Mouse (Mus musculus) frontal cortex, adult (tissue): ENCODE measurements around the gene Itpa.
"Not testable (repeated sequence)": the region's sequence is repeated elsewhere in the genome, so short reads cannot be mapped to it uniquely, and the experiment has no call there.

Source experiments
- ATAC-seq: cut with Nextera tagmentation; 2 replicates; pipeline ENCODE4 v1.9.2; 2017; ENCODE audit warnings: mild to moderate bottlenecking, moderate library complexity, mixed read lengths; ENCODE audit not compliant: low TSS enrichment

Itpa gene

DNA sequence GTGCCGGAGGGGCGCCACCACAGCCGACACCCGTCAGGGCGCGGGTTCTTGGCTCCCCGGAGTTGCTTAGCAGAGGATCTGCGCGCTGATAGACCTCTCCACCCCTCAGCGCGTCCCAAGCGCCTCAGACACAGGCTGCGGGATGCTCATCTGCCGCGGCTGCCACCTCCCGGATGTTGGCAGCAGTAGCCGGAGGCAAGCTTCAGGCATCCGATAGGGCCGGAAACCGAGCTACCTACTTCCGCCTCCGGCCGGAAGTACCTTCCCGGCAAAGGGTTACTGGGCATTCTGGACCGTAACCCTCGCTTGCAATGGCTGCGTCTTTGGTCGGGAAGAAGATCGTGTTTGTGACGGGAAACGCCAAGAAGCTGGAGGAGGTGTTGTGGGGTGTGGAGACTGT, at the start of gene Itpa:
Itpa (plus strand) TSS at position 52 of the 400 bp plus-strand sequence.
- ATAC-seq: peak; percentile 80

DNA sequence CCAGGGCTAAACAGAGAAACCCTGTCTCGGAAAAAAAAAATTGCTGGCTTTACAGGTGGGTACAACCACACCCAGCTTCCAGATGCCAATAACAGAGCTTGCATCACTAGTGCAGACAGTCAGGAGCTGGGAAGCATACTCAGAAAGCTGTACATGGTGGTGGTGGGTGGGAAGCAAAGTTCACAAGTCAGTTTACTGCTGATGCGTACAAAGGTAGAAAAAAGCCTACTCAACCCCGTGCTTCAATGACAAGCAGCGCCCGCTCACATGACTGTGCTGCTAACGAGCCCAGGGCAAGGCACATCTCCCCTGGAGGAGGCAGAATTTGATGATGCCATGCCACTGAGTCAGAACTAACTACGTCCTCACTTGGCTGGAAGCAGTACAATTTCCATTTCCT, 48.4 kb upstream of the Itpa start:
- no peak for ATAC-seq

DNA sequence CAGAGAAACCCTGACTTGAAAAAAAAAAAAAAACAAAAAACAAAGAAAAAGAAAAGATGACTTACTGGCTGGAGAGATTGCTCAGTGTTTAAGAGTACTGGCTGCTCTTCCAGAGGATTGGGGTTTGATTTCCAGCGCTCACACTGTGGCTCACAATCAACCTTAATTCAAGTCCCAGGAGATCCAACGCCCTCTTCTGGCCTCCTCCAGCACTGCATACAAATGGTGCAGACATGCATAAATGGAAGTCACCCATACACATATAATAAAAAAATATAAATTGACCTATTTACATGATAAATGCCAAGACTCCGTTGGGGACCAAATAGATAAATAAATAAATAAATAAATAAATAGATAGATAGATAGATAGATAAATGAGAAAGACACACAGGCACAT, 39.0 kb upstream of the Itpa start:
- no peak for ATAC-seq

DNA sequence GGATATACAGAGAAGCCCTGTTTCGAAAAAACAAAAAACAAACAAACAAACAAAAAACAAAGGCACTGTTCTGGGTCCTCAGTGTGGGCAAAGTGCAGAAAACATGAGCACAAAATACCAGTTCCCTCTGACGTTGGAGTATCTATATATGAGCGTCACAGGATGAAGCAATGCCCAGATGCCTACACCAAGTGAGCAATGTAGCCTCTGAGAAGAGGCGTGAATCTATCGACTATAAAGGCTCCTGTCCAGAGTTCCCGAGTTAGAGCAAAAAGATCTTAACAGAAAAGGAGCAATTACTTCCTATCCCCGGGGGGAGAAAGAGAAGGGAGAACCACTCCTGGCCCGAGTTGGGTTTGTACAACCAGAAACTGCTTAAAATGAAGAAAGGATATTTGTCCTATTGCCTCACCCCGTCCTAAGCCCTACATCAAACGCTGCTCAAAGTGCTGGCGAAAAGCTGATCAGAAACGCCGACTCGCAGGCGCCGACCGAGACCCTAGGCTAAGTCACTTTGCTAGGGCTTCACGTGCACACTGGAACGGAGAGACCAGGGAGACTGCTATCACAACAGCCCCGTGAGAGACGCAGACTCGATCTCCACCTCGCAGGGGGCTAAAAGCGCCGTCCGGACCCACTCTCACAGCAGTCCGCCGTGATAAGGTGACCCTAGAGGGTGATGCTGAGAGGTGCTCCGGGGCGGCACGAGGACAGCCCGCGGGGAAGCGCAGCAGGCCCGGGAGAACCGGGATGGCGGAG, 38.2 kb upstream of the Itpa start:
- peak; percentile 24; the same call in 1 of the 2 replicates for ATAC-seq

DNA sequence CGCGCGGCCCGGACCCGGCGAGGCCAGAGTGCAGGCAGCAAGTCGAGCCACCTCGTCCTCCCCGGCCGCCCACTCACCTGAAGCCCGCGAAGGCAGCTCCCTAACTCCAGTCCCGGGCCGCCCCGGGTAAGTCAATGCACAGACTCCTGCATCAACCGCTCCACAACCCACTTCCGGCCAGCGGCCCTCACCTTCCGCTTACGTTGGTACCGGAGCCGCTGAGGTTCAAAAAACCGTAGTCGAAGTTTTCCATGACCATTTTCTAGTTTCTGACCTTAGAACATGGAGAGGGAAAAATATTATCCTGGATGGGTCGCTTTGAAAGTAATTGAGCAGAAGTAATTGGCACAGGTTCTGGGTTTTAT, 37.6 kb upstream of the Itpa start, which contains the start of the genes Fastkd5 and Ubox5:
Fastkd5 (minus strand) TSS at position 189 of the 365 bp plus-strand sequence.
Ubox5 (minus strand) TSS at position 200 of the 365 bp plus-strand sequence.
- ATAC-seq: peak; percentile 71

DNA sequence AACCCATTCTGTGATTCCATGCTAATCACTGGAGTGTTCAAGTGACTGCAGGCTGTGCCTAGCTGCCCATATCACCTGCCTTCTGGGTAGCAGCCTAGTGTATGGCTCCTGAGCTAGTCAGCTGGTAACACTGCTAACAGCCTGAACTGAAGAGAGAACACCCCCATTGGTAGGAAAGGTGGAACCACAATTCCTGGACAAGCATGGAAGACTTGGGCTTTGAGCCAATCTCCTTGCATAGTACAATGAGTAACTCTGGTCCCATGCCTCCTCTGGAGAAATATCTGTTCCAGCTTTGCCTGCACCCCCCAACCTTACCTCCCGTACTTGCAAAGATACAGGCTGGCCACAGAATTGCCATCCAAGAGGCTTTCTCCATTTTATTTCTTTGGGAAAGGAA, 35.0 kb upstream of the Itpa start:
- ATAC-seq: peak; percentile 31

DNA sequence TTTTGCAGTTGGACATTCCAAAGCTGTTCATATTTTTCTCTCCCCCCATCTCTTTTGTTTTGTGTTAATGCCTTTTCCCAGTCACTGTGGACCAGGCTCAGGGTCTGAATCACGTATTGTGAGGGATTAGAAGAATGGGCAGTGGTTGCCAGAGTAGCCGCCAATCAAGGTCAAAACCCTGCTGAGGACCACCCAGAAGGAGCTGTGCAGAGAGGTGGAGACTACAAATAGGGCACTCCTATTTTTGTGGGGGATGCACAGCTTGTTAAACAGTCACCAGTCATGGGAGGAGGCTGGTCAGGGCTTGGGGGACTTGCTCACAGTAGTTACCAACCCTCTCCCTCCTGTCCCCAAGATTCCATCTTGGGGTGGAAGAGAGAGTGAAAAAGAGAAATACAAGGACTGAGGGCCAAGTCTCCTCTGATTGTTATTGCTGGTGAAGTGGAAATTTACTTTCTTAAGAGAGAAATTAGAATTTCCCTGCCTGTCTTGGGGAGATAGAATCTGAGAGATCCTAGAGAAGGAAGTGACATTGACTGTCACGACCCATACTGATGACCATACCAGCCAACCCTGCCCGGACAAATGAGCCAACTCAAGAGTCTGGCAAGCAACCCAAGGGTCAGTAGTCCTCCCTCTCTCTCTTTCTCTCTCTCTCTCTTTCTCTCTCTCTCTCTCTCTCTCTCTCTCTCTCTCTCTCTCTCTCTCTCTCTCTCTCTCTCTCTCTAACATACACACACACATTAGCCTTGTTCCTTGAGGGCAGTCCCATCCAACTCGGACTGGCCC, 34.3 kb upstream of the Itpa start:
- no peak for ATAC-seq

DNA sequence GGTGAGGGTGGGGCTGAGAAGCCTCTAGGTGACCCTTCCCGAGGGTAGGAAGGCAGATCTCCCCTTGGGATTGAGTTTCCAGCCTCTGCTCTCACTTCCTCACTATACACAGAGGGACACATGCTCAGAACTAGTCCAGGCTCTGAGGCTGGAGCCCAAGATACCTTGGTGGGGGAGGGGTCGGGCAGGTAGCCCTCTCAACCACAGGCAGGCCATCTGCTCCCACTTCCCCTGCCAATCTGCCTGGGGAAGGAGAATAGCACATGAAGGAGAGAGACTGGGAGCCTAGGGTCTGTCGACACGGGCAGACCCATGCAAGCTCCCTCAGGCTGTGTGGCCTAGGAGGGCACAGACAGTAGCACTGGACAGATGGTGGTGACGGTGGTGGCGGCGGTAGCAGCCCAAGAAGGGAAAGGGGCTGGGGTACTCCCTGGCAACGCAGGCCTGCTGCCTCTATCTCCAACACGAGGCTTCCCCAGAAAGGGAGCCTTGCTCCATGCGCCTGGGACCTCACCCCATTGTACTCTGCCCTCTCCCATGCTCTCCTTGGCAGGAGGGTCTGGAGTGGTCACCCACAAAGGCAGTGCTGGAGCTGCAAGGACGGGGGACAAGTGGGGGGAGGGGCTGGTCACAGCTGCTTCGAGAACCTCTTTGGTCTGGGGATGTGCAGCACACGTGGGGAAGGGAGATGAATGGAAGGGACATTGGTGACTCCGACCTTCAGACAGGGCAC, 33.2 kb upstream of the Itpa start:
- no peak for ATAC-seq

DNA sequence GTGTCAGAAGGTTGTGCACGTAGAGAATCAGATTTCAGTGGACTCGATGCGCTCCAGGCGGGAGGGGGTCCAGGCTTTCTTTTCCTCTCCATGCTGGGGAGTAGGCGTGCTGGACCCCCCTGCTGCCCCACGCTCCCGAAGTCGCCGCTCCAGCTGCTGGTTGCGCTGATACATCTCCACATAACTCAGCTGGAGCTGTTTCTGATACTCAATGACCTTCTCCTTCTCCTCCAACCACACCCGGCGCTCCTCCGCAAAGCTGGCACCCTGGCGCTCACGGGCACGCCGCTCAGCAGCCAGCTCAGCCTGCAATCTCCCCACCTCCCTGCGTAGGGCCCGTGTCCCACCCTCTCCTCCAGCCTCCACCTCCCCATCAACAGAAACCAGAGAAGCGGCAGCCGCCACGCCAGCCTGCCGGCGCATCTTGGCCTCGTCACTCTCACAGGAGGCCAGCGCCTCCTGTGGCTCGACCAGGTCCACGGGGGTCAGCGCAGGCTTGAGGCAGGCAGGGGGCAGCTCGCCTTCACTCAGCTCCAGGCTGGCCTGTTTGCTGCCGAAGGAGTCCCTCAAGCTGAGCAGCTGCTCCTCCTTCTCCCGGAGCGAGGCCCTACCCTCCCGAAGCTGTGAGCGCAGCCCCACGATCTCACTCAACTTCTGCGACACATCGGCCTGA, 32.5 kb upstream of the Itpa start:
- peak; percentile 11; the same call in 1 of the 2 replicates for ATAC-seq

DNA sequence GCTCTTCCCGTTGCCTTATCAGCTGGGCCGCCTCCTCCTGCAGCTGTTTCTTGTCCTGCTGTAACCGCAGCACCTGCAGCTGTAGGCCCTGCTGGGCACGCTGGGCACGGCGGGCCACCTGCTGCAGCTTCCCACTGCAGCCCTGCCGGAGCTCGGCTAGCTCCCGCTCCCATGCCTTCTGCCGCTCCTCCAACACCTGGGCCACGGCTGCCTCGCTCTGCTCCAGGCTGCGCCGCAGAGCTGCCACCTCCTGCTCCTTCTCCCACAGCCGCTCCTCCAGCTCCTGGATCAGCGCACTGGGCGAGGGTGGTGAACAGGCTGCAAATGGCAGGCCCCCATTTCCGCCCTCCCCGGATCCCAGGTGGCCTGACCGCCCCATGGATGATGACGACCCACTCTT, 31.6 kb upstream of the Itpa start:
- ATAC-seq: peak; percentile 30

DNA sequence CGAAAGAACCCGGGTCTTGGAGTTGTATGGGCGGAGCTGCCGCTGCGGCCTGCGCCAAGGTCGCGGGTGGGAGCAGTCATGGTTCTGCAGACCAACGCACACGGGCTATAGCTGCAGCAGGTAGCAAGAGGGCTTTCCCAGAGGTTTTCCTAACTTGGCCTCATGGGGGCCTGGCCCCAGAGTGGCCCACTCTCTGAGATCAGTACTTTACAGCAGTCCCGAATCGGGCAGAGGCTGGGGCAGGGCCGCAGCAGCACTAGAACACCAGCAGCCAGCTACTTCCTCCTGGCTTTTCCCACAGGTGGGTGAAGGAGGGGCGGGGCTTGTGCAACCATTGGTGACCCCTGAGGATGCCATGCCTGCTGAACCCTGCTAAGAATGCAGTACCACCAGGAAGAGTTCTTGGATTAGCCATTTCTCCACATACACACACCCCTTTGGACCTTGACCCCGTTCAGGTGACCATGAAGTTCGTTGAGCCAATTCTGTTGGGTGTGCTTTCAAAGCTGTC, 29.3 kb upstream of the Itpa start:
- no peak for ATAC-seq

DNA sequence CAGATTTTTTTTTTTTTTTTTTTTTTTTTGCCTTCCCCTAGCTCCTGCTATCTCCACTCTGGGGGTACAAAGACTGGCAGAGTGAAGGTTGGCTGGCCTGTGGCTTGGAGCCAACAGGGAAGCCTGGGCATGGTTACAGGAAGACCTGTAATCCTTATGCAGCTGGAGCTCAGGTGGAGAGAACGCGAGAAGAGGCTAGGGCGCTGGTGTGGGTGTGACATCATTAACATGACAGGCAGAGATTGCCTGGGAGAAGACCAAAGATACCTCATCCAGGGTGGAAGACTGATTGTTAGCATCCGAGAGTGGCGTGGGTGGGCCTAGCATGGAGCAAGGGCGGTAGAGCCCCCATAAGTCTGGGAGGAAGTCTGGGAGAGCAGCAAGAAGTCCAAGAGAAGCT, 28.1 kb upstream of the Itpa start:
- ATAC-seq: no peak

DNA sequence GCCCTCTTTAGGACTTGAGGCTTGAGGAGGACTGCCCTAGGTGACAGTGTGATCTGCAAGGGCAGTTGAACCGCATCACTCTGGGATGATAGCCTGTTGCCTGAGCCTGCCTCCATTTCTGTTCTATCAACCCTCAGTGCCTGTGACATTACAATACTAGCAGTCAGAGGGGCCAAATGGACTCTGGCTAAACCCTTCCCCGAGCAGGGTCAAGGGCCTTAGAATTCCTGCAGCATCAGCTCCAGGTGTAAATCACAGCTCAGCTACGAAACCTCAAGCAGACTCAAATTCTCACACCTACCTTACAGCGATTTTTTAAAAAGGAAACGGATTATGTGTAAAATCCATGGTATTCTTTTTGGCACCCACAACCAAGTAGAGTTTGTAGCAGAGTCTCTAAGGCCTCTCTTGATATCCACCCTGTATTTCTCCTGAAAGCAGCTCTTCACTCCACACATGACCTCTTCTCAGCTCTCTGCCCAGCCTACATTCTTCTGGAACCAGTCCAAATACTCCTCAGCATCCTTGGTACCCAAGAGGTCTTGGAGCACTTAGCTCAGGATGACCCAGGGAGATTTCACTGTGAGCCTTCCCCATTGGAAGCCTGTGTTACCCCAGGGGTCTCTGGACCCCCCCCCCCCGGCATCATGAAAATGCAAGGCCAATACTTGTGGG, 25.9 kb upstream of the Itpa start:
- ATAC-seq: no peak

DNA sequence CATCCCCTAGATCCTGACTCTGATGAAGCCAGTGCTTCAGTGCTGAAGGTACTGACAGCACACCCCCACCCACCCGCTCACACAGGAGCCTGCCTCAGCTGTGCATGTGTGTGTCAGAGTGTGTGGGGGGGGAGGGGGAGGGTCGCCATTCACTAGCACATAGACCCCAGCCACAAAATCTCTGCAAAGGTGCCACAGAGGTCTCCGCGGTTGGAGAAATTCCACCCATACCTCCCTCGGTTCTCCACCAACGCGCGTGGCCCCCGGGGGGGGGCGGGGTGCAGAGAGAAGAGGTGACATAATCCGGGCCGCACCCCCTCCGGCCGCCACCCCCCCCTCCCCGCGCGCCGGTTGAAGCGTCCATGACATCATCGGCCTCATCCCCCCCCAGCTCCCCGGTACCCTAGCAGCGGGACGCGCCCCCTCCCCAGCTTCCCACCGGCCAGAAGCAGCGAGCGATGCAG, 25.2 kb upstream of the Itpa start:
- ATAC-seq: peak; percentile 56

DNA sequence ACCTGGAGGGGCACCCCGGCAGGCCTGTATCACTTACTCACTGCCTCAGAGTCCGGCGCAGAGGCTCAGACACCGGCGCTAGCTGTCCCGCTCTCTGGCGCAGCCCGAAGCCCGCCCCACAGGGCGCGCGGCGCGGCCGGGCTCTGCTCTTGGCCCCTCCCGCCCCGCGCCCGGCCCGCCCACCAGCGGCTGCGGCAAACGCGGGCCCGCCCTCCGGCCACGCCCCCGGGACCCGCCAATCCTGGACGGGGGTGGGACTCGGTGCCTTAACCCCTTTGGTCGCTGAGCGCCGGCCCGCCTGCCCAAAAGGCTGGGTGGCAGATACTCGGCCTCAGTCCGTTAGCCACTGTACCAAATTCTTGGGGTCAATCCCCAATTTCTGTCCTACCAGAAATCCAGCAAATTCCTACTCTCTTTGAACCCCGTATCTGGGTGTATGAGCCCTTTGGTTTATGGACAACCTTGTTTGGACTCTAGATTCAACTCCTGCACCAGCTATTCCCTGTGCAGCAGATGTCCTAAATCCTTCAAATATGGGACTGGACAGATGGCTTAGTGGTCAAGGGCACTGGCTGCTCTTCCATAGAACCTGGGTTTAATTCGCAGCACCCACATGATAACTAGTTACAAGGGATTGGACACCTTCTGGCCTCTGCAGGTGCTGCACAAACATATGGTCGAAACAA, 24.6 kb upstream of the Itpa start, which contains the start of gene Lzts3:
Lzts3 (minus strand) TSS at position 120 of the 686 bp plus-strand sequence.
- ATAC-seq: peak; percentile 70

DNA sequence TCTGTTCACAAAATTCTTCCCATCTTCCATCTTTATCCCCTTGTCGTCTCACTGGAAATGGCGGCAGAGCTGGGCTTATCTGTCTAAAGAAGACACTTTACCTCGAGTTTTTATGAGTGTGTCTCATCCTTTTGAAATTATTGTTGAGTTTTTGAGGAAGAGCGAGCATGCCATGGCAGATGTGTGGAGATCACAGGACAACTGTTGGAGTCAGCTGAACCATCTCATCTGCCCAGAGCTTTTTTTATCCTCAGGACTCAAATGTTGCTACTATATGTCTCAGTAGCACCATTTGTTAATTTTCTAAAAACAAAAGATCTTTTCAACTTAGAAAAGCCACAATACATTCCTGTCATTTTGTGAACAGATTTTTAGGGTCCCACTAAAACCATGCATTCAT, 22.2 kb upstream of the Itpa start:
- ATAC-seq: no peak

DNA sequence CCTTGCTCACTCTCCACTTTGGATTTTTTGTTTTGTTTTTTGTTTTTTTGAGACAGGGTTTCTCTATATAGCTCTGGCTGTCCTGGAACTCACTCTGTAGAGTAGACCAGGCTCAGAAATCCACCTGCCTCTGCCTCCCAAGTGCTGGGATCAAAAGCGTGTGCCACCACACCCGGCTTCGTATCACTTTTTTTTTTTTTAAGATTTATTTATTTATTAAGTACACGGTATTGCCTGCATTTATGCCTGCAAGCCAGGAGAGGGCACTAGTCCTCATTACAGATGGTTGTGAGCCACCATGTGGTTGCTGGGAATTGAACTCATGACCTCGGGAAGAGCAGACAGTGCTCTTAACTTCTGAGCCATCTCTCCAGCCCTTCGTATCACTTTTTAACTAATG, 18.4 kb upstream of the Itpa start:
- not testable (repeated sequence) for ATAC-seq

DNA sequence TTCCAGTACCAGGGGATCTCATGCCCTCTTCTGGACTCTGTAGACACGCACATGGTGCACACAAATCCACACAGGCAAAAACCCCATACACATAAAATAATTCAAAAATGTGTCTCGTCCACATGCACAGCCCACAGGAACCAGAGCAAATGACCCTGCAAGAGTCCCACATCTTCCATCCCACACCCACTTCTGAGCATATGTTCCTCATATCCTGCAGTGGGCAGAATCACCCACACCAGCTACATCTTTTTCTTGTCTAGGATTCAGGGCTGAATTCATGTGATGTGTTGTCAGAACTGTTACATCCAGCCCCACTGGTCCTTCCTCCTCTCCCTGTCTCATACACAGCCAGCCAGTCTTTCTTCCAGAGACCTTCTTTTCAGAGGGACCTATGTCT, 14.1 kb upstream of the Itpa start:
- ATAC-seq: peak; percentile 35

DNA sequence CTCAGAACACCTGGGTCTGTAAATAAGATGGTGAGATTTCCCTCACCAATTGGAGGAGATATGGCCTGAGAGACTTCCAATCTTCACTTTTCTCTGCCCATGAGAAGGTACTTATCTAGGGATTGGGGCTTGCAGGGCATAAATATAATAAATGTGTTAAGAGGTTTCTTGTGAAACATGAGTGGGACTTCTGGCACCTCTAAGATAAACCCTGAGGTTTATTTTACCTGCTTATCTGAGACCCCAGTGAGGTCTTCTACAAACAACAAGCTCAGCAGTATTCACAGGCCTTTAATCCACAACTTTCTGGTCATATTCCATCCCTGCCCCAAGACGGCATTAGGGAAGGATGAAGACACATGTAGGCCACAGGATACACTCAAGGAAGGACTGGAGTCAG, 13.7 kb upstream of the Itpa start:
- ATAC-seq: no peak

DNA sequence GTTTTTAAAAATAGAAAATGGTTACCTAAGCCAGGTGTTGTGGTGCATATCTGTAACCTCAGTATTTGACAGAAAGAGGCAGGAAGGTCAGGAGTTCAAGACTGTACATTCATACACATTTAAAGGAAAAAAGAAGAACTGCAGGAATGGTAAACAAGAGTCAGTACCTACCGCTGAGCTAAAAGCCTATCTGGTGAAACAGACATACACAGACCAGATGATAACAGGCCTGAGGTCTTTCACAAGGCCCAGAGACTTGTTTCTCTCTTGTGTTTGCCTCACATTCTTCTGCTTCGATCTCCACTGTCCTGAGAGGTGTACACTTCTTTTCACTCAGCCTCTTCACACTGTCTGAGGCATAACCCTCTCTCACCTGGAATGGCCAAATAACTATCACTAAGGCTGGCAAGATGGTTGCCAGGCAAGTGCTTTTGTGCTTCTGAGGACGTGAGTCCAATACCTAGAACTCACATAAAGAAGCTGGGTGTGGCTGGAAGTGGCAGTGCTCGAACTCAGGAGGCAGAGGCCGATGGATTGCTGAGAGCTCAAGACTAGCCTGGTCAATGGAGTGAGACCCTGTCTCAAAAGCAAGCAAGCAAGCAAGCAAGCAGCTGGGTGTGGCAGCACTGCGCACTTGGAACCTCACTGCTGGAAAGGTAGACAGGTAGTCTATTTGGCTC, 11.6 kb upstream of the Itpa start:
- no peak for ATAC-seq
